Mouse (Mus musculus): Measurements from ENCODE around the gene Lrp3.

DNA sequence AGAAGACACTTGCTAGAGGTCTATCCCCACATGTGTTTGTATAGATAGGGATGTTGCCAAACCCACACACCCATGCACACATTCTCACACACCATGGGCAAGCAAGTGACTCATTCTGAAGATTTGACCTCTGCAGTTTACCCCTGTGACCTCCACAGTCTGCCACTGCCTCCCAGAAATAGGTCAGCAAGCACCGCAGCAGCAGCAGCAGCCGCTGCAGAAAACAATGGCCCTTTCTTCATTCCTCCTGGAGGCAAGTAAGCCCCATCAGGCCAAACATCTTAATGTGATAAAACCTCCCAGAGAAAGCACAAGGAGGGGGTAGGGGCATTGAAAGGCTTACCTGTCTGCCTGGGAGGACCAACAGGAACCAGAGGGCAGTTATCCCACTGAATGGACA lies 24.0 kb downstream of the Lrp3 start:
- no peak for TF ChIP-seq GATA1 (IDR thresholded peaks at IDR 0.05; ENCODE audit: low read length)
- no peak for TF ChIP-seq TAL1 (IDR thresholded peaks at IDR 0.05; ENCODE audit: low read length)

Data from erythroblast, embryonic 14.5 days (primary cell).